Mouse (Mus musculus) ES-E14 (cell line): ENCODE results near the gene Mgrn1. TPM values are rescaled to one million over a fixed set of nuclear protein-coding genes. Genes with fewer than 3 reads are reported as not detected.

Source experiments
- DNase-seq: peaks from one replicate; pipeline ENCODE4 v3.0.0-alpha.2; 2013; ENCODE audit warnings: low read depth, low spot score
- H3K27ac ChIP-seq: 2 replicates; pipeline ENCODE4 v1.5.1; 2012; ENCODE audit warnings: low read depth, mild to moderate bottlenecking, low read length, moderate library complexity, mixed read lengths; ENCODE audit not compliant: poor library complexity, insufficient read depth, severe bottlenecking
- H3K36me3 ChIP-seq: 2 replicates; pipeline ENCODE4 v1.6.1; 2012; ENCODE audit warnings: mild to moderate bottlenecking, low read length, moderate library complexity, mixed read lengths; ENCODE audit not compliant: control insufficient read depth, poor library complexity, insufficient read depth, severe bottlenecking
- H3K4me1 ChIP-seq, 2 experiments: fragments of 150-350 bp in 1 of 2; sonication (generic) in 1 of 2; 2 replicates each; pipeline ENCODE4 v1.6.1; 2012; ENCODE audit warnings: low read length in 2 of 2, mild to moderate bottlenecking in 1 of 2, mixed read lengths in 1 of 2; ENCODE audit not compliant: control insufficient read depth in 2 of 2, insufficient read depth in 2 of 2, poor library complexity in 1 of 2
- H3K4me3 ChIP-seq, 2 experiments: fragments of 150-350 bp in 1 of 2; sonication (generic) in 1 of 2; 2 replicates each; pipeline ENCODE4 v1.5.1; 2012; ENCODE audit warnings: low read length in 2 of 2, low read depth in 1 of 2, mild to moderate bottlenecking in 1 of 2, mixed read lengths in 1 of 2; ENCODE audit not compliant: insufficient read depth in 1 of 2, poor library complexity in 1 of 2, severe bottlenecking in 1 of 2
- H3K9ac ChIP-seq: 2 replicates; pipeline ENCODE4 v1.6.1; 2012; ENCODE audit warnings: low read depth, mild to moderate bottlenecking, low read length, mixed read lengths; ENCODE audit not compliant: poor library complexity, insufficient read depth, severe bottlenecking
- H3K9me3 ChIP-seq: fragments of 150-350 bp; sonication (generic); 2 replicates; pipeline ENCODE4 v1.6.1; 2012; ENCODE audit warnings: low read depth, mild to moderate bottlenecking, low read length; ENCODE audit not compliant: control insufficient read depth, insufficient read depth
- CHD2 ChIP-seq: IDR thresholded peaks from 2 replicates; pipeline ENCODE4 v1.6.1; 2014; ENCODE audit warnings: mild to moderate bottlenecking, low read depth, low read length, inconsistent platforms
- HCFC1 ChIP-seq: IDR thresholded peaks from 2 replicates; pipeline ENCODE4 v1.6.1; 2012; ENCODE audit warnings: low read length, inconsistent platforms, borderline replicate concordance; ENCODE audit not compliant: insufficient read depth
- MAFK ChIP-seq: IDR thresholded peaks from 2 replicates; pipeline ENCODE4 v1.6.1; 2014; ENCODE audit warnings: mild to moderate bottlenecking, low read depth, low read length, inconsistent platforms; ENCODE audit not compliant: insufficient read depth
- ZC3H11A ChIP-seq: IDR thresholded peaks from 2 replicates; pipeline ENCODE4 v1.6.1; 2012; ENCODE audit warnings: low read depth, mild to moderate bottlenecking, inconsistent platforms, low read length, borderline replicate concordance
- ZNF384 ChIP-seq: IDR thresholded peaks from 2 replicates; pipeline ENCODE4 v1.6.1; 2012; ENCODE audit warnings: low read depth, low read length, inconsistent platforms
- in situ Hi-C, 2 experiments: fragments of 600-800 bp; cut with MboI; formaldehyde crosslinking; loops; one replicate each; pipeline ENCODE4 v1.15.1; 2025; ENCODE audit warnings: low sequenced_read_pairs in 2 of 2, inconsistent platforms in 1 of 2; ENCODE audit not compliant: unreplicated experiment in 2 of 2
- total RNA-seq: library from RNA; depleted of rRNA; stranded (reverse); fragments of 300-350 nt; gene quantifications from 2 replicates; pipeline ENCODE4 v1.2.3, GENCODE M21; 2012

Gene Mgrn1
- total RNA-seq, 1 experiment, result 24.0 TPM

GRCm38 (mm10) chr16:4876033-4876680 lies 9.9 kb upstream of the Mgrn1 start:
- Histone ChIP-seq H3K27ac (no peak overlapping the region), H3K9me3 (no peaks in the 10 kb centered on the region), H3K4me1 (peaks cover 0 to 15% of the 10 kb centered on the region in 2 experiments; a peak in 1 of 4 replicates), H3K4me3 (no peak overlapping the region), H3K36me3 (peaks cover 35% of the 10 kb centered on the region), H3K9ac (no peak overlapping the region)
- in situ Hi-C loops, result no loop called here
- TF ChIP-seq CHD2, result no peak
- TF ChIP-seq MAFK, result no peak
- no peak for TF ChIP-seq HCFC1
- no peak for TF ChIP-seq ZC3H11A
- TF ChIP-seq ZNF384, result no peak
- no peak for DNase-seq

GRCm38 (mm10) chr16:4877195-4877594 lies 8.9 kb upstream of the Mgrn1 start:
- TF ChIP-seq CHD2 (no peak), HCFC1 (no peak), MAFK (no peak), ZNF384 (no peak)
- in situ Hi-C loops, result no loop called here

GRCm38 (mm10) chr16:4877701-4878100 lies 8.3 kb upstream of the Mgrn1 start:
- Histone ChIP-seq H3K9ac (peak overlapping the region; percentile 21; the same call in 1 of the 2 replicates), H3K4me1 (peaks cover 2 to 22% of the 10 kb centered on the region in 2 experiments; a peak in 2 of 4 replicates), H3K9me3 (no peaks in the 10 kb centered on the region), H3K4me3 (peak overlapping the region in 1 of 2 experiments; percentile 98; a peak in 3 of 4 replicates), H3K27ac (peak overlapping the region; percentile 3; the same call in 1 of the 2 replicates), H3K36me3 (peaks cover 35% of the 10 kb centered on the region)
- no peak for DNase-seq
- TF ChIP-seq ZC3H11A (no peak), MAFK (no peak)
- in situ Hi-C loops, result no loop called here

More at GRCm38 (mm10) chr16:4877195-4877594, 8.9 kb upstream of the Mgrn1 start:
- DNase-seq, result no peak
- no peak overlapping the region for H3K27ac ChIP-seq
- no peak overlapping the region for H3K4me3 ChIP-seq
- no peak overlapping the region for H3K9ac ChIP-seq
- peaks cover 35% of the 10 kb centered on the region for H3K36me3 ChIP-seq
- H3K4me1 ChIP-seq, result peaks cover 2 to 22% of the 10 kb centered on the region in 2 experiments; a peak in 2 of 4 replicates
- no peaks in the 10 kb centered on the region for H3K9me3 ChIP-seq

GRCm38 (mm10) chr16:4878192-4878885 lies 7.7 kb upstream of the Mgrn1 start:
- H3K9me3 ChIP-seq, result no peaks in the 10 kb centered on the region
- peaks cover 35% of the 10 kb centered on the region for H3K36me3 ChIP-seq
- TF ChIP-seq MAFK, result no peak
- TF ChIP-seq ZC3H11A, result no peak
- no peak for TF ChIP-seq CHD2
- TF ChIP-seq ZNF384, result no peak
- TF ChIP-seq HCFC1, result no peak
- peaks cover 2 to 22% of the 10 kb centered on the region in 2 experiments; a peak in 2 of 4 replicates for H3K4me1 ChIP-seq
- peak overlapping the region; percentile 98 for H3K9ac ChIP-seq
- in situ Hi-C loops, result no loop called here
- H3K27ac ChIP-seq, result peak overlapping the region; percentile 15; the same call in 1 of the 2 replicates
- no peak for DNase-seq
- peak overlapping the region; percentile 84 to 98 for H3K4me3 ChIP-seq
